Mouse (Mus musculus) midbrain, embryonic 10.5 days (tissue): Measurements from ENCODE around the gene Apol7c. TPM values are rescaled to one million over a fixed set of nuclear protein-coding genes. Genes with fewer than 3 reads are reported as not detected.
"Not testable (repeated sequence)": the region's sequence is repeated elsewhere in the genome, so short reads cannot be mapped to it uniquely, and the experiment has no call there.

Experiments
- DNase-seq: peaks from one replicate; pipeline ENCODE4 v3.0.0-alpha.2; 2017; ENCODE audit warnings: low spot score
- H3K27ac ChIP-seq: fragments of 300-500 bp; sonication (generic); replicated peaks from 2 replicates; pipeline ENCODE4 v1.5.1; 2016; ENCODE audit warnings: mild to moderate bottlenecking
- H3K27me3 ChIP-seq: fragments of 300-500 bp; sonication (generic); 2 replicates; pipeline ENCODE4 v1.6.1; 2016; ENCODE audit warnings: low read depth, mild to moderate bottlenecking; ENCODE audit not compliant: poor library complexity, severe bottlenecking
- H3K36me3 ChIP-seq: fragments of 300-500 bp; sonication (generic); 2 replicates; pipeline ENCODE4 v1.6.1; 2016; ENCODE audit warnings: mild to moderate bottlenecking, moderate library complexity
- H3K4me1 ChIP-seq: fragments of 300-500 bp; sonication (generic); 2 replicates; pipeline ENCODE4 v1.6.1; 2016
- H3K4me3 ChIP-seq: fragments of 300-500 bp; sonication (generic); 2 replicates; pipeline ENCODE4 v1.5.1; 2016; ENCODE audit warnings: mild to moderate bottlenecking, moderate library complexity
- H3K9me3 ChIP-seq: fragments of 300-500 bp; sonication (generic); replicated peaks from 2 replicates; pipeline ENCODE4 v1.6.1; 2016; ENCODE audit warnings: mild to moderate bottlenecking
- WGBS: fragments of 180-500 bp; shearing (Covaris S2); methylation state at CpG from one replicate; pipeline ENCODE4 v1.1.7; 2016; 5-methylcytosine and 5-hydroxymethylcytosine counted together
- polyA plus RNA-seq: library from polyadenylated mRNA; unstranded; fragments of >200 nt; fragmentation: Nextera tagmentation; extraction: Ambion mirVana; gene quantifications from 2 replicates; pipeline ENCODE4 v1.2.1, GENCODE M21; 2016

Apol7c gene
- polyA plus RNA-seq, 1 experiment from 2014 or later = not detected

- not testable (repeated sequence) for H3K27me3 ChIP-seq, H3K4me3 ChIP-seq, H3K9me3 ChIP-seq, DNase-seq, H3K36me3 ChIP-seq, H3K27ac ChIP-seq, H3K4me1 ChIP-seq
- WGBS = 88% methylated on average over 2 of the region's 2 CpGs
These were observed 56.4 kb downstream of the Apol7c start, which contains the start of gene Apol10a for GRCm38 (mm10) chr15:77476693-77477092. Apol10a (plus strand) TSS chr15:77477047.

Other genes starting within 250 kb of the Apol7c start
- 35.7 and 59.4 TPM in 2 replicates for gene Rbfox2, start 226.3 kb downstream of the Apol7c start, polyA plus RNA-seq
- not detected in 2 replicates for gene Apol7a, start 134.2 kb downstream of the Apol7c start, polyA plus RNA-seq
- 0.05 TPM in 1 of 2 replicates, not detected in the other for gene Apol9a, start 122.2 kb downstream of the Apol7c start, polyA plus RNA-seq
- not detected in 2 replicates for gene Apol7b, start 85.8 kb downstream of the Apol7c start, polyA plus RNA-seq
- not detected in 2 replicates for gene Apol10a, start 56.3 kb downstream of the Apol7c start, polyA plus RNA-seq
- gene Apol11a, start 25.0 kb downstream of the Apol7c start, polyA plus RNA-seq = not detected in 2 replicates
- not detected in 2 replicates for gene 1700025B11Rik, start 28.6 kb upstream of the Apol7c start, polyA plus RNA-seq
- 0.07 TPM in 1 of 2 replicates, not detected in the other for gene Apol10b, start 62.8 kb upstream of the Apol7c start, polyA plus RNA-seq
- gene Gm36245, start 65.9 kb upstream of the Apol7c start, polyA plus RNA-seq = not detected in 2 replicates
- gene Apol11b, start 110.0 kb upstream of the Apol7c start, polyA plus RNA-seq = not detected in 2 replicates
- gene Apol7e, start 165.5 kb upstream of the Apol7c start, polyA plus RNA-seq = not detected in 2 replicates
- gene Apol9b, start 195.7 kb upstream of the Apol7c start, polyA plus RNA-seq = not detected in 2 replicates
- 0.07 and 0.12 TPM in 2 replicates for gene Apol8, start 223.7 kb upstream of the Apol7c start, polyA plus RNA-seq